In the genomic region with DNA sequence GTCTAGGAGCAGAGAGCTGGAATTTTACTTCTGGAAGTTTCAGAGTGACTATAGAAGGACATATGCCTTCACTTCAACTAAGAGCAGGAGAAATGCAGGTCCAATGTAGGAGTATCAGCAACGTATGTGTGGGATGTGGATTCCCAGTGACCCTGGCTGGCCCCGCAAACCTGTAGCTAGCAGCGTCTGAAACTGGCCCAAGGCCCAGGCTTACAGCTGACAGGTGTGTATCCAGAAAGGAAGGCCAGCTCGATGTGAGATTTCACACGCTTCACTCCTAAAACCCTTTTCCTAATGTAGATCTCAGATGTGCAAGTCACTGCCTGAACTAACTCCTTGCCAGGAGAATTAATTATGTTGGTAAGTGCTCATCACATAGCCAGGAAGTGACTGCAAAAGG, we compare ENCODE assay signal across 23 mouse cellular contexts.
DNase-seq lines count a peak whose midpoint lies in the region; ATAC-seq and TF ChIP-seq lines count a peak whose summit lies in the region.
"Had no signal": no experiment of that assay in that cellular context is flagged by ENCODE, and none has a peak within 500 bp of the region (broad histone marks: within the 10 kb centered on the region; RNA-seq: fewer than 3 reads in every experiment).

No protein-coding gene starts in this region.

- no peak overlapping the region for H3K9ac ChIP-seq in kidney, embryonic 15.5 days
- H3K9ac ChIP-seq: embryonic facial prominence, embryonic 13.5 days; hindbrain, embryonic 12.5 days; midbrain, embryonic 13.5 days; stomach, embryonic 15.5 days had no signal

- peak; percentile 20 for DNase-seq in gastrocnemius, adult 2 months
- DNase-seq in gastrocnemius, adult 8-10 months (ENCODE audit: low spot score in 2 of 2): no peak
- peak; percentile 4 for DNase-seq in kidney, adult 2 months
- peak; percentile 12 for DNase-seq in heart, postnatal 4 days
- no peak for DNase-seq in cerebellum, adult 18-20 months
- DNase-seq: adrenal gland, adult 8-10 months; cerebellum, adult 9-11 months; layer of hippocampus, adult 9-11 months; lung, postnatal 10 days; right cerebral cortex, postnatal 14 days; thymus, adult 18-20 months; thymus, postnatal 4 days had no signal

- intact Hi-C loops in gastrocnemius, adult 2 months (cut with DNase I): no loop called here

- TF ChIP-seq CTCF in gastrocnemius, adult 2 months (IDR thresholded peaks at IDR 0.05): no peak
- no peak for TF ChIP-seq CTCF in kidney, adult 2 months (conservative IDR thresholded peaks at IDR 0.05; ENCODE audit: insufficient read depth, insufficient read length, low read depth, low read length)
- TF ChIP-seq CTCF in embryonic fibroblast, embryonic 13.5 days (IDR thresholded peaks at IDR 0.05; ENCODE audit: borderline replicate concordance, insufficient read depth, low read length): no peak

- no peak overlapping the region for H3K4me2 ChIP-seq in kidney, embryonic 15.5 days
- H3K4me2 ChIP-seq: embryonic facial prominence, embryonic 13.5 days; hindbrain, embryonic 12.5 days; midbrain, embryonic 13.5 days; stomach, embryonic 15.5 days had no signal

- 59% methylated on average over 5 of the region's 5 CpGs for WGBS in kidney, adult 2 months
- 56% methylated on average over 5 of the region's 5 CpGs for WGBS in kidney, embryonic 15.5 days

- TF ChIP-seq POLR2A in kidney, adult 2 months (IDR thresholded peaks at IDR 0.05; ENCODE audit: low read depth, low read length): no peak
- no peak for TF ChIP-seq POLR2A in embryonic fibroblast, embryonic 13.5 days (IDR thresholded peaks at IDR 0.05; ENCODE audit: low read depth, low read length)

- H3K27me3 ChIP-seq in kidney, adult 2 months (replicated peaks; ENCODE audit: control insufficient read depth, insufficient read depth, low read length): no peaks in the 10 kb centered on the region
- no peaks in the 10 kb centered on the region for H3K27me3 ChIP-seq in kidney, embryonic 15.5 days
- H3K27me3 ChIP-seq: embryonic facial prominence, embryonic 13.5 days; hindbrain, embryonic 12.5 days; midbrain, embryonic 13.5 days; Patski; stomach, embryonic 15.5 days had no signal

- no peaks in the 10 kb centered on the region for H3K4me1 ChIP-seq in kidney, adult 2 months (ENCODE audit: control insufficient read depth, insufficient read depth, low read length)
- 0 out of 2 replicates have a peak, but pooled peaks cover 2% of the 10 kb centered on the region for H3K4me1 ChIP-seq in kidney, embryonic 15.5 days
- H3K4me1 ChIP-seq in embryonic fibroblast, embryonic 13.5 days (ENCODE audit: control insufficient read depth, insufficient read depth, low read length): peaks cover 3% of the 10 kb centered on the region; the same call in 1 of the 2 replicates
- H3K4me1 ChIP-seq: embryonic facial prominence, embryonic 13.5 days; hindbrain, embryonic 12.5 days; midbrain, embryonic 13.5 days; stomach, embryonic 15.5 days had no signal

- H3K4me3 ChIP-seq in gastrocnemius, adult 2 months: no peak overlapping the region
- no peak overlapping the region for H3K4me3 ChIP-seq in kidney, adult 2 months (ENCODE audit: insufficient read depth, low read depth, low read length)
- no peak overlapping the region for H3K4me3 ChIP-seq in kidney, embryonic 15.5 days (replicated peaks)
- H3K4me3 ChIP-seq in embryonic fibroblast, embryonic 13.5 days (ENCODE audit: insufficient read depth, low read length): no peak overlapping the region
- H3K4me3 ChIP-seq: embryonic facial prominence, embryonic 13.5 days; hindbrain, embryonic 12.5 days; left cerebral cortex, adult 2 months; midbrain, embryonic 13.5 days; stomach, embryonic 15.5 days had no signal

- no peaks in the 10 kb centered on the region for H3K36me3 ChIP-seq in kidney, adult 2 months (ENCODE audit: control insufficient read depth, insufficient read depth, low read length)
- no peaks in the 10 kb centered on the region for H3K36me3 ChIP-seq in kidney, embryonic 15.5 days
- H3K36me3 ChIP-seq: embryonic facial prominence, embryonic 13.5 days; hindbrain, embryonic 12.5 days; midbrain, embryonic 13.5 days; stomach, embryonic 15.5 days had no signal

- H3K27ac ChIP-seq in gastrocnemius, adult 2 months: no peak overlapping the region
- peak overlapping the region; percentile 35 for H3K27ac ChIP-seq in kidney, adult 2 months (ENCODE audit: insufficient read depth, low read depth, low read length)
- no peak overlapping the region for H3K27ac ChIP-seq in kidney, embryonic 15.5 days
- peak overlapping the region; percentile 74; the same call in 1 of the 2 replicates for H3K27ac ChIP-seq in embryonic fibroblast, embryonic 13.5 days (ENCODE audit: insufficient read depth, low read length)
- H3K27ac ChIP-seq: embryonic facial prominence, embryonic 13.5 days; hindbrain, embryonic 12.5 days; left cerebral cortex, adult 2 months; midbrain, embryonic 13.5 days; stomach, embryonic 15.5 days had no signal

- H3K9me3 ChIP-seq in kidney, embryonic 15.5 days (replicated peaks): no peaks in the 10 kb centered on the region
- H3K9me3 ChIP-seq: stomach, embryonic 15.5 days had no signal

- no peak for ATAC-seq in kidney, embryonic 15.5 days (replicated peaks; ENCODE audit: low FRiP score)
- ATAC-seq in megakaryocyte progenitor cell, adult 5-6 weeks (replicated peaks; ENCODE audit: poor library complexity): no peak
- ATAC-seq: CD4-positive, CD25-positive, alpha-beta regulatory T cell, adult 4 months; forebrain, embryonic 16.5 days; midbrain, embryonic 13.5 days; Patski had no signal

Comparison
In these comparisons a context has a peak if more than half of its experiments do, and no peak if none do; other contexts are left out.
1. DNase-seq: peak in gastrocnemius, adult 2 months (single experiment), kidney, adult 2 months (single experiment) and heart, postnatal 4 days (single experiment); none in gastrocnemius, adult 8-10 months (0 of 2) and cerebellum, adult 18-20 months (0 of 2).
2. H3K27ac ChIP-seq: peak in kidney, adult 2 months (single experiment) and embryonic fibroblast, embryonic 13.5 days (single experiment); none in gastrocnemius, adult 2 months (single experiment) and kidney, embryonic 15.5 days (single experiment).